Mouse (Mus musculus) MEL (cell line): ENCODE results near the gene Dnaja2. TPM values are rescaled to one million over a fixed set of nuclear protein-coding genes. Genes with fewer than 3 reads are reported as not detected.

Experiments used
- DNase-seq: peaks from one replicate; pipeline ENCODE4 v3.0.0; 2011; ENCODE audit warnings: low read depth, low spot score
- H3K27ac ChIP-seq: 2 replicates; pipeline ENCODE4 v1.5.1; 2012; ENCODE audit warnings: low read depth, mild to moderate bottlenecking, control low read depth, low read length, moderate library complexity; ENCODE audit not compliant: control insufficient read depth
- H3K27me3 ChIP-seq, 2 experiments: fragments of 150-350 bp in 1 of 2; sonication (generic) in 1 of 2; 2 replicates each; pipeline ENCODE4 v1.6.1; 2012; ENCODE audit warnings: low read length in 2 of 2, mild to moderate bottlenecking in 2 of 2, improper control_type of control experiment in 1 of 2, moderate library complexity in 1 of 2; ENCODE audit not compliant: insufficient read depth in 2 of 2, control insufficient read depth in 1 of 2
- H3K36me3 ChIP-seq, 2 experiments: 2 replicates each; pipeline ENCODE4 v1.6.1; 2012 to 2014; ENCODE audit warnings: low read length in 2 of 2, improper control_type of control experiment in 1 of 2, inconsistent platforms in 1 of 2, mild to moderate bottlenecking in 1 of 2; ENCODE audit not compliant: insufficient read depth in 2 of 2, control insufficient read depth in 1 of 2
- H3K4me1 ChIP-seq, 2 experiments: fragments of 150-350 bp in 1 of 2; sonication (generic) in 1 of 2; 2 replicates each; pipeline ENCODE4 v1.6.1; 2012; ENCODE audit warnings: low read length in 2 of 2, improper control_type of control experiment in 1 of 2, mild to moderate bottlenecking in 1 of 2; ENCODE audit not compliant: insufficient read depth in 2 of 2, control insufficient read depth in 1 of 2
- H3K4me3 ChIP-seq, 2 experiments: fragments of 150-350 bp in 1 of 2; sonication (generic) in 1 of 2; 2 replicates each; pipeline ENCODE4 v1.5.1; 2012; ENCODE audit warnings: low read depth in 2 of 2, low read length in 2 of 2, mild to moderate bottlenecking in 2 of 2, moderate library complexity in 2 of 2, control low read depth in 1 of 2, improper control_type of control experiment in 1 of 2; ENCODE audit not compliant: control insufficient read depth in 1 of 2, insufficient read depth in 1 of 2
- H3K79me2 ChIP-seq: 2 replicates; pipeline ENCODE4 v1.6.1; 2012; ENCODE audit warnings: mild to moderate bottlenecking, low read length, moderate library complexity; ENCODE audit not compliant: control insufficient read depth, poor library complexity, insufficient read depth
- H3K9ac ChIP-seq: 2 replicates; pipeline ENCODE4 v1.6.1; 2012; ENCODE audit warnings: low read depth, mild to moderate bottlenecking, control low read depth, low read length, moderate library complexity; ENCODE audit not compliant: control insufficient read depth, poor library complexity, severe bottlenecking
- H3K9me3 ChIP-seq: fragments of 150-350 bp; sonication (generic); replicated peaks from 2 replicates; pipeline ENCODE4 v1.6.1; 2012; ENCODE audit warnings: mild to moderate bottlenecking, low read length, improper control_type of control experiment, moderate library complexity; ENCODE audit not compliant: insufficient read depth
- BHLHE40 ChIP-seq: IDR thresholded peaks from 2 replicates; pipeline ENCODE4 v1.6.1; 2012; ENCODE audit warnings: low read depth, mild to moderate bottlenecking, inconsistent platforms, low read length, improper control_type of control experiment, borderline replicate concordance
- E2F4 ChIP-seq: IDR thresholded peaks from 2 replicates; pipeline ENCODE4 v1.6.1; 2011; ENCODE audit warnings: low read depth, low read length, improper control_type of control experiment, borderline replicate concordance
- ELF1 ChIP-seq: IDR thresholded peaks from 2 replicates; pipeline ENCODE4 v1.6.1; 2014; ENCODE audit warnings: low read depth, mild to moderate bottlenecking, inconsistent platforms, low read length, improper control_type of control experiment, moderate library complexity
- EP300 ChIP-seq, 2 experiments: IDR thresholded peaks; 2 replicates each; pipeline ENCODE4 v1.6.1; 2011; ENCODE audit warnings: improper control_type of control experiment in 2 of 2, low read length in 2 of 2, low read depth in 1 of 2, mild to moderate bottlenecking in 1 of 2
- HCFC1 ChIP-seq: IDR thresholded peaks from 2 replicates; pipeline ENCODE4 v1.6.1; 2012; ENCODE audit warnings: low read depth, mild to moderate bottlenecking, inconsistent platforms, low read length, improper control_type of control experiment, moderate library complexity
- KAT2A ChIP-seq: conservative IDR thresholded peaks from 2 replicates; pipeline ENCODE4 v1.6.1; 2012; ENCODE audit warnings: low read depth, low read length, improper control_type of control experiment, inconsistent platforms
- MAFK ChIP-seq: IDR thresholded peaks from 2 replicates; pipeline ENCODE4 v1.6.1; 2011; ENCODE audit warnings: low read depth, mild to moderate bottlenecking, low read length, improper control_type of control experiment, borderline replicate concordance
- MEF2A ChIP-seq: IDR thresholded peaks from 2 replicates; pipeline ENCODE4 v1.6.1; 2014; ENCODE audit warnings: low read depth, mild to moderate bottlenecking, inconsistent platforms, low read length, improper control_type of control experiment; ENCODE audit not compliant: poor library complexity, insufficient replicate concordance, severe bottlenecking; ENCODE audit errors: extremely low read depth
- MXI1 ChIP-seq: IDR thresholded peaks from 2 replicates; pipeline ENCODE4 v1.6.1; 2011; ENCODE audit warnings: mild to moderate bottlenecking, low read depth, low read length, improper control_type of control experiment
- POLR2AphosphoS2 ChIP-seq: IDR thresholded peaks from 2 replicates; pipeline ENCODE4 v1.6.1; 2011; ENCODE audit warnings: low read length, improper control_type of control experiment
- POLR2AphosphoS5 ChIP-seq: IDR thresholded peaks from 2 replicates; pipeline ENCODE4 v1.6.1; 2012; ENCODE audit warnings: low read depth, borderline replicate concordance, mild to moderate bottlenecking, inconsistent platforms, low read length, moderate library complexity, mixed read lengths
- RAD21 ChIP-seq: IDR thresholded peaks from 2 replicates; pipeline ENCODE4 v1.6.1; 2011; ENCODE audit warnings: mild to moderate bottlenecking, low read depth, low read length, improper control_type of control experiment
- RCOR1 ChIP-seq: IDR thresholded peaks from 2 replicates; pipeline ENCODE4 v1.6.1; 2012; ENCODE audit warnings: low read depth, mild to moderate bottlenecking, inconsistent platforms, low read length, improper control_type of control experiment
- SIN3A ChIP-seq: IDR thresholded peaks from 2 replicates; pipeline ENCODE4 v1.6.1; 2012; ENCODE audit warnings: low read length, improper control_type of control experiment, inconsistent platforms
- TAL1 ChIP-seq: IDR thresholded peaks from 2 replicates; pipeline ENCODE4 v1.6.1; 2012; ENCODE audit warnings: mild to moderate bottlenecking, inconsistent platforms, low read length, moderate library complexity, mixed read lengths
- TCF12 ChIP-seq: IDR thresholded peaks from 2 replicates; pipeline ENCODE4 v1.6.1; 2014; ENCODE audit warnings: low read depth, mild to moderate bottlenecking, inconsistent platforms, low read length, improper control_type of control experiment, moderate library complexity
- USF1 ChIP-seq: IDR thresholded peaks from 2 replicates; pipeline ENCODE4 v1.6.1; 2014; ENCODE audit warnings: low read depth, mild to moderate bottlenecking, inconsistent platforms, low read length, improper control_type of control experiment, moderate library complexity
- ZC3H11A ChIP-seq: IDR thresholded peaks from 2 replicates; pipeline ENCODE4 v1.6.1; 2012; ENCODE audit warnings: low read depth, mild to moderate bottlenecking, inconsistent platforms, low read length, improper control_type of control experiment
- ZKSCAN1 ChIP-seq: IDR thresholded peaks from 2 replicates; pipeline ENCODE4 v1.6.1; 2012; ENCODE audit warnings: low read depth, mild to moderate bottlenecking, inconsistent platforms, low read length, improper control_type of control experiment, moderate library complexity
- ZMIZ1 ChIP-seq: IDR thresholded peaks from 2 replicates; pipeline ENCODE4 v1.6.1; 2012; ENCODE audit warnings: low read depth, mild to moderate bottlenecking, inconsistent platforms, low read length, improper control_type of control experiment, moderate library complexity
- ZNF384 ChIP-seq: IDR thresholded peaks from 2 replicates; pipeline ENCODE4 v1.6.1; 2012; ENCODE audit warnings: low read depth, mild to moderate bottlenecking, inconsistent platforms, low read length, improper control_type of control experiment
- polyA plus RNA-seq, 2 experiments: library from polyadenylated mRNA; stranded (reverse) in 1 of 2; unstranded in 1 of 2; fragments of >175 nt in 1 of 2; fragments of >200 nt in 1 of 2; gene quantifications; 2 replicates each; pipeline versions ENCODE4 v1.2.1 to v1.2.4; 2012; ENCODE audit warnings: low replicate concordance in 2 of 2, low read depth in 1 of 2; ENCODE audit not compliant: insufficient read length in 2 of 2, insufficient read depth in 1 of 2, missing spikeins in 1 of 2
- total RNA-seq: library from RNA; depleted of rRNA; stranded (reverse); fragments of 300-350 nt; gene quantifications from 2 replicates; pipeline ENCODE4 v1.2.3, GENCODE M21; 2012

Dnaja2 gene
- total and polyA plus RNA-seq, 3 experiments: 189 to 307 TPM; not detected in 1

GRCm38 (mm10) chr8:85506620-85507019 lies 48.5 kb downstream of the Dnaja2 start:
- Histone ChIP-seq H3K9ac (no peak overlapping the region), H3K27ac (no peak overlapping the region), H3K27me3 (no peaks in the 10 kb centered on the region), H3K4me3 (no peak overlapping the region), H3K4me1 (no peaks in the 10 kb centered on the region; a peak in 1 of 4 replicates), H3K36me3 (peaks cover 0 to 3% of the 10 kb centered on the region in 2 experiments; a peak in 2 of 4 replicates), H3K9me3 (no peaks in the 10 kb centered on the region), H3K79me2 (no peaks in the 10 kb centered on the region)
- TF ChIP-seq ELF1 (no peak), RAD21 (no peak), POLR2AphosphoS5 (no peak), TCF12 (no peak), ZNF384 (no peak), MXI1 (no peak), ZMIZ1 (no peak), MEF2A (no peak), TAL1 (no peak), ZKSCAN1 (no peak)
- DNase-seq: no peak

GRCm38 (mm10) chr8:85504704-85505103 lies 50.4 kb downstream of the Dnaja2 start:
- H3K4me3 ChIP-seq: no peak overlapping the region
- H3K79me2 ChIP-seq: no peaks in the 10 kb centered on the region
- H3K27ac ChIP-seq: no peak overlapping the region
- no peak for DNase-seq
- H3K9ac ChIP-seq: no peak overlapping the region
- H3K9me3 ChIP-seq: no peaks in the 10 kb centered on the region
- no peak for TF ChIP-seq KAT2A
- TF ChIP-seq EP300 (IDR thresholded peaks at IDR 0.05; ENCODE audit: low read depth in 1 of 2, low read length in 2 of 2): no peak
- no peak for TF ChIP-seq HCFC1
- no peak for TF ChIP-seq USF1
- no peak for TF ChIP-seq MAFK
- no peaks in the 10 kb centered on the region for H3K27me3 ChIP-seq
- no peaks in the 10 kb centered on the region; a peak in 1 of 4 replicates for H3K36me3 ChIP-seq
- no peaks in the 10 kb centered on the region for H3K4me1 ChIP-seq

GRCm38 (mm10) chr8:85503065-85503464 lies 52.1 kb downstream of the Dnaja2 start:
- Histone ChIP-seq H3K36me3 (no peaks in the 10 kb centered on the region; a peak in 1 of 4 replicates), H3K9me3 (no peaks in the 10 kb centered on the region), H3K9ac (no peak overlapping the region), H3K79me2 (no peaks in the 10 kb centered on the region), H3K27ac (no peak overlapping the region), H3K4me3 (no peak overlapping the region), H3K4me1 (no peaks in the 10 kb centered on the region), H3K27me3 (no peaks in the 10 kb centered on the region)
- DNase-seq: no peak
- TF ChIP-seq RAD21 (no peak), HCFC1 (no peak), POLR2AphosphoS2 (no peak), RCOR1 (no peak), ZC3H11A (no peak), BHLHE40 (no peak), E2F4 (no peak), SIN3A (no peak)
